Mouse (Mus musculus): ENCODE measurements around the gene Nwd2.

Gene Nwd2

GRCm38 (mm10) chr5:63649070-63649532 lies at the start of gene Nwd2:
Gene Nwd2, plus strand, starts transcription at chr5:63649102.
- 1% methylated on average over 29 of the region's 29 CpGs for WGBS

GRCm38 (mm10) chr5:63607447-63607846 lies 41.5 kb upstream of the Nwd2 start:
- 48% methylated on average over 2 of the region's 2 CpGs for WGBS

DNA sequence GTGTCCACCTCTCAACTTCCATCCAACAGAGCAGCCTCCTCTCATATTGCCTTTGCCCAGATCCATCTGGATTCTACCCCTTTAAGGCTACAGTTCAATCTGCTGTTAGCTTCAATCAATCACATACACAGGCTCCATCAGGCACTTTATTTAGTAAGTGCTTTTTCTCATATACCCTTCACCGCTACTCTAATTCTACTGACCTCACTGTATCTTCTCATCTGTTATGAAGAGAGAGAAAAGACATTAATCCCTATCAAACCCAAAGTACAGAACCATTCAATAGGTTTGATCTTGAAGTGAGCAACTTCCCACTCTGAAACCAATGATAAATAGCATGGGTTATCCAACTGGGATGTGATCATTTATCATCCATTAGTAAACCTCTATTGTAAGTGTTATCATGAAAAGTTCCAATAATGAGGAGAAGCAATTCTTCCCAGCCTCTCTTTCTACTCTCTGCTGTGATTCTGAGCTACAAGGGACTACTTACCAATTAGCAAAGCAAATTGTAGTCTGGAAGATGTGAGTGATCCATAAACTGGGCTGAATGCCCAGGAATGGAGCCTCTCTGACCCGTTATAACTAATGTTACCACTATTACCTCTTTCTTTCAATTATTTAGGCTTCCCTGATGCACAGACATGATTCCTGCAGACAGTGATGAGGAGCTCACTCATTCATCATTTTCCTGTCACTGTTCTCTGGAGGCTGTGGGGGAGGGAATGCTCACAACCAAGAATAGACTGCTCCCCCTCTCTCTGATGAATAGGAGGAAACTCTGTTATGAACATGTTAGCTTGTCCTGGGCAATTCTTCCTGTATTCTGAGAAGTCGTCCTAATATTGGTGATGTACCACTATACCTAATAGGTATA lies 31.9 kb upstream of the Nwd2 start:
- WGBS = 70% methylated on average over 3 of the region's 3 CpGs

GRCm38 (mm10) chr5:63624123-63624522 lies 24.8 kb upstream of the Nwd2 start:
- WGBS = 44% methylated on average over 3 of the region's 3 CpGs

- 65% methylated on average over 1 of the region's 1 CpGs for WGBS
These were observed 20.9 kb upstream of the Nwd2 start for GRCm38 (mm10) chr5:63627832-63628530.

GRCm38 (mm10) chr5:63628531-63628871 lies 20.4 kb upstream of the Nwd2 start:
- 50% methylated on average over 3 of the region's 3 CpGs for WGBS

GRCm38 (mm10) chr5:63634636-63635035 lies 14.3 kb upstream of the Nwd2 start:
- 20% methylated on average over 2 of the region's 2 CpGs for WGBS

DNA sequence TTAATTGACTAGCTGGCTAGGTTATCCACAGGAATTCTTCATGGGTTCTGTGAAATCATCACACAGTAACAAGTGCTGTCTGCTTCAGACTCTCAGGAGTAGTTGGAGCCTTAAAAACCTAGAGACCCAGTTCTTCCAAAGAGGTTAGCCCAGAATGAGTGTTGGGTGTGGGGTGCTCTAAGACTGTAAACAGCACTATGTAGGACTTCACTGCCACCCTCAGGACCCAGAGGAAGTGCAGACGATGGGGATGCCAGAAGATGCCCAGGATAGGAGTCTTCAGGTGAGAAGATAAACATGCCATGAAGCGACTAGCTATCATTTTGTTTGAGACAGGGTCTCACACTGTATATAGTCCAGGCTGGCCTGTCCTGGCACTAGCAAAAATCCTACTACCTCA lies 715 bp upstream of the Nwd2 start:
- WGBS = 19% methylated on average over 2 of the region's 2 CpGs

- under 1% methylated on average over 81 of the region's 83 CpGs for WGBS
These were observed 897 bp downstream of the Nwd2 start for GRCm38 (mm10) chr5:63649533-63650464.

DNA sequence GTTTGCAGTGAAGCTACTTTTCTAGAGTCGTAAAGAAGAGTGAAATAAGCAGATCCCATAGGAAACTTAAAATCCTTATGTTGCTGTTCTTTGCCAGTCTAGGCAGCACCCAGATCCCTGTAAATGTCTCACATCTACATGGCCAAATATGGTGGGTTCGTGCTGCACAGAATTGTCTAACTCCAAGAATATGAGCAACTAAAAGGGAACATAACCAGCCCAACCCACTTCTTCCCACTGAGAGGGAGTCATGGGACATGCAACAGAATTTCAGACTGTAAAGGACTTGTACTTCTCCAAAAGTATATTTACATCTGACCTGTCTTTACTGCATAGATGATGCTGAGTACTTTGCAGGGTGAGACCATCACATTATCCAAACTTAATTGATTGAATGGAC lies 3.8 kb downstream of the Nwd2 start:
- WGBS = 49% methylated on average over 2 of the region's 2 CpGs

GRCm38 (mm10) chr5:63666884-63667283 lies 18.0 kb downstream of the Nwd2 start:
- 44% methylated on average over 5 of the region's 5 CpGs for WGBS

DNA sequence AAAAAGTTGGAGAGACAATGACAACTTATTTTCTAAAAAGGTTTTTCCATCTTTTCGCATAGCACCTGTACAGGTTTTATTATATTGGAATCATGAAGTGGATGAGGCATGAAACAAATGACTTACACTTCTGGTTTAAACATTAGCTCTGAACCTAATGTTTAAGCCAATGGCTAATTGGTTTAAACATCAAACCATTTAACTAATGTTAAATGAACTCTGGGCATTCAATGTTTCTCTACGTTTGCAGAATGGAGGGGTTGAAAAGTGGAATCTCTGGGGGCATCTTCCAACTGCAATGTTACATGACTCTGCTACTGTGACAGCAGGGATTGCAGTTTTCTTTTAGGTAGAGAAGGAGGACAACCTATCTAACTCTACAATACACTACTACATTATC lies 27.0 kb downstream of the Nwd2 start:
- 86% methylated on average over 2 of the region's 2 CpGs for WGBS

GRCm38 (mm10) chr5:63689084-63689483 lies 40.2 kb downstream of the Nwd2 start:
- WGBS = 33% methylated on average over 1 of the region's 1 CpGs

DNA sequence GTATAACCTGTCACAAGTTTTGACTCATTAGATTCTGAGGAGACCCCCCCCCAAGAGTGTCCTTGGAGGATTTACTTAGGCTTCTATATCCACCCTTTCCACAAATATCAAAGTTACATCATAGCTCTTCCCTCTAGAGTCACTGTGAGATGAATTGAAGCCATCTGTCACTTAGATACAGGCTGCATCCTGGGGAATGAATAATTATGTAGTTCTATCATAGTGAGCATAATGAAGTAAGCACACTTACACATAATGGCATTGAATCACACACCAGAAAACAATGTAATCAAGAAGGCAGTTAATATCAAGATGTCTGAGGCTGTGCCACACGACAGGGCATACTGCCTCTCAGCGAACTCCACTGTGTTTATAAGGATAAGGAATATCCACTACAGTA lies 47.9 kb downstream of the Nwd2 start:
- WGBS = 55% methylated on average over 2 of the region's 2 CpGs

DNA sequence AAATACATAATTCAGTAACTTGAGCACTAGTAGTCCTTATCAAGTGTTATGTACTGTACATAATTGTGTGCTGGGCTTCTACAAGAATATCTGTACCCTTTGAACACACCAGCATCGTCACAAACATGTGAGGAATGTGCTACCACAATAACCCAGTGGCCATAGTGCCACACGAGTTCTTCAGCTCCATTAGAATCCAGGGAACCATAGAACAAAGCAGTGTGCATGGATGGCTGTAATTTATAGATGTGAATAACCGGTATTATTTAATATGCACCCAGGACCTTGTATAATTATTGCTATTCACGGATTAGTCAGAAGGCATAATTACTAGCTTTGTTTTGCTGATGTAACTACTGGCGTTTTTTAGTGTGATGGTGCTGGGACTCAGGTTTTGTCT lies 48.3 kb downstream of the Nwd2 start:
- WGBS = 63% methylated on average over 5 of the region's 5 CpGs

- 55% methylated on average over 3 of the region's 3 CpGs for WGBS
These were observed 80.1 kb downstream of the Nwd2 start for GRCm38 (mm10) chr5:63728955-63729354.

- WGBS = 84% methylated on average over 7 of the region's 7 CpGs
These were observed 86.6 kb downstream of the Nwd2 start for GRCm38 (mm10) chr5:63735521-63735920.

DNA sequence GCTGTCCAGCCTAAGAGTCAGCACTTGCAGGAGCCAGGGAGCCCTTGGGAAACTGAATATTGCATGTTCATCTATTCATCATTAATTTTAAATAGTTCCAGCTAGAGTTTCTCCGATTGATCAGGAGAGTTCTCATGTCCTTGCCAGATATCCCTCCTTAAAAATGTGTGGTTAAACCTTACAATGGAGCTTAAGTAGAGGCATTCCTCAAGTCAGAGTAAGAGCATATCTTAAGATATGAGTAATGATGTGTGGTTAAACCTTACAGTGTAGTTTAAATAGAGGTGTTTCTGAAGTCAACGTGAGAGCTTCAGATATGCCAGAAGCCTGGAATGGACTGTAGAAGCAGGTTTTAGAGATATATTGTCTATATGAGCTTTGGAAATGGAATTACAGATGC lies 94.5 kb downstream of the Nwd2 start:
- WGBS = 73% methylated on average over 2 of the region's 2 CpGs

- 51% methylated on average over 2 of the region's 2 CpGs for WGBS
These were observed 99.4 kb downstream of the Nwd2 start for GRCm38 (mm10) chr5:63748299-63748698.

- WGBS = 69% methylated on average over 1 of the region's 1 CpGs
These were observed 99.9 kb downstream of the Nwd2 start for GRCm38 (mm10) chr5:63748759-63749158.

GRCm38 (mm10) chr5:63755092-63755761 lies 106.3 kb downstream of the Nwd2 start:
- WGBS = 73% methylated on average over 5 of the region's 5 CpGs

All from cerebral cortex, adult 2 months (tissue).